Mouse (Mus musculus) C3H10T1/2 (cell line): ENCODE data around the gene Mad2l1bp. TPM values are rescaled to one million over a fixed set of nuclear protein-coding genes. Genes with fewer than 3 reads are reported as not detected.

Experiments
- polyA plus RNA-seq, 2 experiments: library from polyadenylated mRNA; unstranded; fragments of >200 nt; fragmentation: generic; extraction: Trizol; gene quantifications; one replicate each; pipeline ENCODE4 v1.2.1; 2012; ENCODE audit warnings: missing spikeins in 2 of 2

The Mad2l1bp gene
- polyA plus RNA-seq, result 10 to 100 TPM; 24.3 to 32.6 TPM

GRCm38 (mm10) chr17:46152847-46153782, at the start of gene Mad2l1bp:
TSS of gene Mad2l1bp (minus strand) at chr17:46153553.

GRCm38 (mm10) chr17:46202421-46203071, 49.2 kb upstream of the Mad2l1bp start, which contains the start of the genes Polh and Xpo5:
TSS of gene Polh (minus strand) at chr17:46202645.
TSS of gene Xpo5 (plus strand) at chr17:46202782.

GRCm38 (mm10) chr17:46160686-46161085, 7.3 kb upstream of the Mad2l1bp start, which contains the start of gene Gtpbp2:
TSS of gene Gtpbp2 (plus strand) at chr17:46161032.

DNA sequence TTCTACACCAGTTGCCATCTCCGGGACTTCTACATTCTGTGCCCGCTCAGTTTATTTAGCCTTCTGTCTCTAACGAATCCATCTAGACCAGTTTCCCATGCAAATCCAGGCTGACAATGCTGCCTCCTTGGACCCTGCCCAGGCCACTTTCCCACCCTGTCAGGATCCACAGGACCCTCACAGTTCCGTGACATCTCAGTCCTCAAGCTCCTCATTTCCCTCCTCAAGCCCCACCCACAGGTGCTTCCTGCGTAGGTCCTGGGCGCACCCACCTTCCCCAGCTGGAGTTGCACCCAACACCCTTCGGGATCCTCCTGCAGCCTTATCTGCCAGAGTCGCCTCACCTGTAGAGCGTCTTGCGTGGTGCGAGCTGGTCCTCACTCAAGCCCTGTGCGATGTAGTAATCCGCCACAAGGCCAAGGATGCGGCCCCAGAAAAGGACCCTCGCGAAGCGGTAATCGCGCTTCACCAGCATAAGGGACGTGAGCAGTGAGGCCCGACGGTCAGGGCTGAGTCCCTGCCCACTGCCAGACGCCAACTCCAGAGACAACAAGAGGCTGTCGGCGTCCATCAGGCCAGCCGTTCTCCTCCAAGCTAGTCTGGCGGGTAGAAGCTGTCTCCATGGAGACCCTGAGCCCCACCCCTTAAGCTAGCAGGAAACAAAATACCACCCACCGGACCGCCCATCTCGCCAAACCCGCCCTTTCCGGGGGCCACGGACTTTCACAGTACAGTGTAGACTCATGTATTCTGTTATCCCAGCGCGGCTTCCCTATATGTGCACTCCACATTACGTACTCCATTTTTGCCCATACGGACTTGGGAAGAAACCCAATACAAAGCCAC, 9.6 kb downstream of the Mad2l1bp start, which contains the start of gene Rsph9:
TSS of gene Rsph9 (minus strand) at position 639 of the 846 bp plus-strand sequence.

DNA sequence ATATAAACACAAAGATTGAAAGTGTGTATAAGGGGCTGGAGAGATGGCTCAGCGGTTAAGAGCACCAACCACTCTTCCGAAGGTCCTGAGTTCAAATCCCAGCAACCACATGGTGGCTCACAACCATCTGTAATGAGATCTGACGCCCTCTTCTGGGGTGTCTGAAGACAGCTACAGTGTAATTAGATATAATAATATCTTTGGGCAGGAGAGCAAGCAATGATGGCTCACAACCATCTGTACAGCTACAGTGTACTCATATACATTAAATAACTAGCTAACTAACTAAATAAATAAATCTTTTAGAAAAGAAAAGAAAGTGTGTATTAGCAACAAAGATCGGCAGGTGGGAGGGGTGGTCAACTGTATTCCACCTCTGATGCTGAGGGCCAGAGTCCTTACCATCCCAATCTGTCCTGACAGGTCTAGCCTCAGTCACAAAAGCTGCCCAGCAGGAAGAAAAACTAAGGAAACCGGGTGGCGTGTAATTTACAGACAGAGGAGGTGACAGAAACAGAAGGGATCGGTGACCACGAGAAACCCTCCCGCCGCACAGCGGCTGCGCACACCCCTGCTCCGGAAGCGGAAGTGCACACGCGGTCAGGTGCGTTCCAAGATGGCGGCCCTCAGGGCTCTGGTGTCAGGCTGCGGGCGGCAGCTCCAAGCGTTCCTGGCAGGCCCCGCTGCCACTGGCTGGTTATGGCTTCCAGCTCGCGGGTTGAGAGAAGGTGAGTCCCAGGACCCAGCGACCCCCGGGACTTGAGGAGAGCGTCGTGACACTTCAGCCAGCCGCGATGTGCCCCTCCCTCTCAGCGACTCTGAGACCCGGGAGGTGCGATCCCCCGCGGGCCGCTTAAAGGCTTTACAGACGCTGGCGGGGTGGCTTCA, 42.7 kb downstream of the Mad2l1bp start, which contains the start of gene Mrps18a:
TSS of gene Mrps18a (plus strand) at position 585 of the 888 bp plus-strand sequence.

Other genes with a start within 250 kb of the Mad2l1bp start
- gene Vegfa, start 121.2 kb downstream of the Mad2l1bp start, polyA plus RNA-seq, result 10 to 100 TPM in 1 of 2 experiments, 1 to 10 TPM in 1; 4.4 to 22.7 TPM
- 100 to 1,000 TPM; 140 to 212 TPM for gene Mrps18a, start 42.6 kb downstream of the Mad2l1bp start, polyA plus RNA-seq
- not detected for gene Rsph9, start 9.3 kb downstream of the Mad2l1bp start, polyA plus RNA-seq
- 10 to 100 TPM in 1 of 2 experiments, 1 to 10 TPM in 1; 5.2 to 43.0 TPM for gene Gtpbp2, start 7.5 kb upstream of the Mad2l1bp start, polyA plus RNA-seq
- gene Polh, start 49.1 kb upstream of the Mad2l1bp start, polyA plus RNA-seq, result 1 to 10 TPM; 1.5 to 9.4 TPM
- gene Xpo5, start 49.2 kb upstream of the Mad2l1bp start, polyA plus RNA-seq, result 10 to 100 TPM; 14.4 to 24.3 TPM
- gene Polr1c, start 94.5 kb upstream of the Mad2l1bp start, polyA plus RNA-seq, result 100 to 1,000 TPM; 111 to 156 TPM
- 100 to 1,000 TPM; 159 to 180 TPM for gene Yipf3, start 94.5 kb upstream of the Mad2l1bp start, polyA plus RNA-seq
- gene Lrrc73, start 100.0 kb upstream of the Mad2l1bp start, polyA plus RNA-seq, result 10 to 100 TPM; 10.4 to 11.1 TPM
- gene Tjap1, start 129.5 kb upstream of the Mad2l1bp start, polyA plus RNA-seq, result 10 to 100 TPM; 54.0 to 58.3 TPM
- gene Dlk2, start 143.9 kb upstream of the Mad2l1bp start, polyA plus RNA-seq, result 10 to 100 TPM in 1 of 2 experiments, 1 to 10 TPM in 1; 7.2 to 55.2 TPM
- 1 to 10 TPM; 2.7 to 7.7 TPM for gene Abcc10, start 174.8 kb upstream of the Mad2l1bp start, polyA plus RNA-seq
- 1 to 10 TPM in 1 of 2 experiments, under 1 TPM in 1; 0.54 to 5.8 TPM for gene Zfp318, start 230.2 kb upstream of the Mad2l1bp start, polyA plus RNA-seq